Mouse (Mus musculus): ENCODE results near the gene Zic1. TPM values are rescaled to one million over a fixed set of nuclear protein-coding genes. Genes with fewer than 3 reads are reported as not detected.

Gene Zic1
- polyA plus RNA-seq (2014; fragmentation: Illumina TruSeq; extraction: RNeasy Lipid Tissue Mini Kit (QIAGEN cat#74804); ENCODE audit: low read depth, low replicate concordance) = not detected

DNA sequence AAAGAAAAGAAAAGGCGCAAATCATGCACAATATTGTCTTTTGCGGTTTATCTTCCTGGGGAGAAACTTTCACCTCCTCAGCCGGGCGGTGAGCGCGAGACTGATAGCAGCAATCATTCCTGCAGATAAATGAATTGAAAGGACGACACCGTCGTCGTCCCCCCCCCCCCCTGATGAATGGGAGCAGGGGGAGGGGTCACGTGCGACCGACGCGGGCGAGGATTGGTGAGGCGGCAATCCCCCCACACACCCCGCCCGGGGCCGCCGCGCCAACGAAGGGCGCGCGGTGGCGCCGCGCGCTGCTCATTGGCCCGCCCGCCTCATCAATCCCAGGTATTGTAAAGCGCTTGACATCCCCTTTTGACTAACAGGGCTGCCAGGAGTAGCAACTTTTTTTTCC, at the start of gene Zic1:
Gene Zic1, minus strand, starts transcription at position 147 of the 400 bp plus-strand sequence.

DNA sequence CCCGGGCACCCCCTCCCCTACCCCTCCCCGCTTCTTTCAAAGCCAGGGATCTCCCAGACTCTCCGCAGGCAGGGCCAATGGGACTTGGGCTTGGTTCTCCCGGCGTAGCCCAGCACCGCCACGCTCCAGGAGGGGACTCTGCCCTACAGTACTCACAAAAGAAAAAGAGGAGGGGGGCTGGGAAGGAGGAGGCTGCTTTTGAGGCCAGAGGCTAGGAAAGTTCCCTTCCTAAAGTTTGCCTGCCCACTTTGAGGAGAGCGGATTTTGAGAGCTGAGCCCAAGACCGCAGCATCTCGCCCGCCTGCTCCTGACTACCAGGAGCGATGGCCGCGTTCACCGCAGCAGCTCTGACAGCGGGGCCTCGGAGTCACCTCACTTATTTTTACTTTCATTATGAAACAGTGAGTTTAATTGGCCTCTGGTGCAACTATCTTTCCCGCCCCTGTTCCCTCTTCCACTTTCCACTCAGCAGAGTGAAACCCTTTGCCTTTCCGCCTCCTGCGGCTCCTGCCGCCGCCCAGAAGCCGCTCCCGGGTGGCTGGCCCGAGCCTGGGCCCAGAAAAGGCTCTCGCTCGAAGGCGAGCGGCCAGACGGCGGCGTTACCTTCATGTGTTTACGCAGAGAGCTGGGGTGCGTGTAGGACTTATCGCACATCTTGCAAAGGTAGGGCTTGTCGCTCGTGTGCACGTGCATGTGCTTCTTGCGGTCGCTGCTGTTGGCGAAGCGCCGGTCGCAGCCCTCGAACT, 3.6 kb downstream of the Zic1 start, which contains the start of gene Zic4:
Gene Zic4, plus strand, starts transcription at position 558 of the 746 bp plus-strand sequence.

Other genes starting within 250 kb of the Zic1 start
- gene Zic4, start 3.4 kb downstream of the Zic1 start, polyA plus RNA-seq (2014; fragmentation: Illumina TruSeq; extraction: RNeasy Lipid Tissue Mini Kit (QIAGEN cat#74804); ENCODE audit: low read depth, low replicate concordance) = not detected

All from adipose tissue, adult 10 weeks (tissue).